8 mouse cellular contexts compared by ENCODE assay signal in the genomic region with DNA sequence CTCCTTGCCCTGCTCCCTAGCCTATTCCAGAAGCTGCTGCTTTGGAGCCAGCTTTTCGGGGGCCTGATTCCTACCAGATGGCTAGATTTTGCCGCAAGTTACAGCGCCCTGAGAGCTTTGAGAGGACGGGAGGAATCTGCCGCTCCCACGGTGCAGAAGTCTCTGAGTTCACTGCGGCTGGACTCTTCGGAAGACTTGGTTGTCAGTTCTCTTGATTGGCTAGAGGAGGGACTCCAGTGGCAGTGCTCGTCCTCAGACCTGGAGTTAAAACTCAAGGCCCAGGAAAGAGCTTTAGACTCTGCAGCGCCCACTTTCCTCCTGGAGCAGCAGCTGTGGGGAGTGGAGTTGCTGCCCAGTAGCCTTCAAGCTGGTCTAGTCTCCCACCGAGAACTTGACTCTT. TPM values are rescaled to one million over a fixed set of nuclear protein-coding genes. Genes with fewer than 3 reads are reported as not detected.
A peak's percentile ranks its signal among the peaks of the same experiment; 100 is the strongest.
DNase-seq lines count a peak whose midpoint lies in the region; ATAC-seq and TF ChIP-seq lines count a peak whose summit lies in the region.

No protein-coding gene starts in this region.

- H3K9me3 ChIP-seq in embryonic facial prominence, embryonic 12.5 days, result no peaks in the 10 kb centered on the region
- no peaks in the 10 kb centered on the region for H3K9me3 ChIP-seq in hindbrain, embryonic 16.5 days (ENCODE audit: control insufficient read depth, low read length)
- H3K9me3 ChIP-seq in liver, embryonic 14.5 days (ENCODE audit: control insufficient read depth, low read length), result no peaks in the 10 kb centered on the region
- H3K9me3 ChIP-seq in stomach, embryonic 14.5 days (ENCODE audit: control insufficient read depth, low read depth, low read length), result no peaks in the 10 kb centered on the region

- peaks cover 46% of the 10 kb centered on the region for H3K4me1 ChIP-seq in embryonic facial prominence, embryonic 12.5 days
- peaks cover 39% of the 10 kb centered on the region for H3K4me1 ChIP-seq in hindbrain, embryonic 16.5 days (ENCODE audit: control insufficient read depth, insufficient read depth, low read depth, low read length)
- H3K4me1 ChIP-seq in liver, embryonic 14.5 days (replicated peaks; ENCODE audit: control insufficient read depth in 2 of 2, insufficient read depth in 2 of 2, low read length in 1 of 2), result peaks cover 20 to 25% of the 10 kb centered on the region in 2 experiments
- peaks cover 6% of the 10 kb centered on the region; the same call in 1 of the 2 replicates for H3K4me1 ChIP-seq in stomach, embryonic 14.5 days (ENCODE audit: control insufficient read depth, insufficient read depth, low read length)

- H3K4me3 ChIP-seq in embryonic facial prominence, embryonic 12.5 days, result peak overlapping the region; percentile 80
- H3K4me3 ChIP-seq in hindbrain, embryonic 16.5 days (ENCODE audit: low read length), result peak overlapping the region; percentile 88
- peak overlapping the region; percentile 88 to 89 for H3K4me3 ChIP-seq in liver, embryonic 14.5 days (ENCODE audit: insufficient read depth in 1 of 2, low read depth in 2 of 2, low read length in 2 of 2)
- peak overlapping the region; percentile 94 for H3K4me3 ChIP-seq in stomach, embryonic 14.5 days (ENCODE audit: low read depth, low read length)

- no peak for ATAC-seq in embryonic facial prominence, embryonic 12.5 days (ENCODE audit: insufficient number of reproducible peaks, insufficient read depth, low FRiP score, low TSS enrichment)
- ATAC-seq in hindbrain, embryonic 16.5 days, result no peak
- ATAC-seq in liver, embryonic 14.5 days (ENCODE audit: insufficient read depth), result no peak
- no peak for ATAC-seq in stomach, embryonic 14.5 days (ENCODE audit: insufficient number of reproducible peaks, insufficient read depth, low FRiP score, low read depth)

- peak; percentile 36 for DNase-seq in cerebellum, adult 11-12 months
- no peak for DNase-seq in cerebellum, postnatal 14 days
- DNase-seq in B cell, adult 2 months, result peak; percentile 29 to 37
- DNase-seq in liver, embryonic 14.5 days (ENCODE audit: low read depth in 3 of 3, low spot score in 3 of 3), result peak in 1 of 3 experiments; percentile 43
- DNase-seq in left cerebral cortex, postnatal 14 days (ENCODE audit: low spot score in 2 of 2), result no peak

- peak overlapping the region; percentile 99 for H3K4me2 ChIP-seq in embryonic facial prominence, embryonic 12.5 days (replicated peaks)
- peak overlapping the region; percentile 88 for H3K4me2 ChIP-seq in hindbrain, embryonic 16.5 days (ENCODE audit: low read length)
- H3K4me2 ChIP-seq in liver, embryonic 14.5 days (ENCODE audit: low read depth), result peak overlapping the region; percentile 79
- peak overlapping the region; percentile 83 for H3K4me2 ChIP-seq in stomach, embryonic 14.5 days (replicated peaks; ENCODE audit: low read depth, low read length)

- peak overlapping the region; percentile 98 for H3K27ac ChIP-seq in embryonic facial prominence, embryonic 12.5 days
- H3K27ac ChIP-seq in hindbrain, embryonic 16.5 days (ENCODE audit: low read depth, low read length), result peak overlapping the region; percentile 96
- peak overlapping the region; percentile 93 for H3K27ac ChIP-seq in liver, embryonic 14.5 days
- H3K27ac ChIP-seq in stomach, embryonic 14.5 days (ENCODE audit: low read length), result peak overlapping the region; percentile 96

- H3K36me3 ChIP-seq in embryonic facial prominence, embryonic 12.5 days, result peaks cover 10% of the 10 kb centered on the region
- 0 out of 2 replicates have a peak, but pooled peaks cover under 1% of the 10 kb centered on the region for H3K36me3 ChIP-seq in hindbrain, embryonic 16.5 days (ENCODE audit: control insufficient read depth, insufficient read depth, low read length)
- H3K36me3 ChIP-seq in liver, embryonic 14.5 days (replicated peaks; ENCODE audit: control insufficient read depth, insufficient read depth, low read depth), result peaks cover 44% of the 10 kb centered on the region
- H3K36me3 ChIP-seq in stomach, embryonic 14.5 days (ENCODE audit: control insufficient read depth, insufficient read depth, low read length), result peaks cover 7% of the 10 kb centered on the region

- H3K27me3 ChIP-seq in embryonic facial prominence, embryonic 12.5 days, result no peaks in the 10 kb centered on the region
- no peaks in the 10 kb centered on the region for H3K27me3 ChIP-seq in hindbrain, embryonic 16.5 days (replicated peaks; ENCODE audit: control insufficient read depth, insufficient read depth, low read length)
- H3K27me3 ChIP-seq in liver, embryonic 14.5 days (ENCODE audit: control insufficient read depth, insufficient read depth, low read length), result no peaks in the 10 kb centered on the region
- H3K27me3 ChIP-seq in stomach, embryonic 14.5 days (ENCODE audit: control insufficient read depth, insufficient read depth, low read length), result no peaks in the 10 kb centered on the region

- no peak for TF ChIP-seq CTCF in liver, embryonic 14.5 days (IDR thresholded peaks at IDR 0.05; ENCODE audit: low read depth)

- intact Hi-C loops in left cerebral cortex, postnatal 14 days (cut with DNase I), result loop anchor here (5.0 to 10.0 kb wide), 2 partner anchors 85 to 483 kb away; a partner anchor contains a TSS

- peak overlapping the region; percentile 90 for H3K9ac ChIP-seq in embryonic facial prominence, embryonic 12.5 days
- peak overlapping the region; percentile 78 for H3K9ac ChIP-seq in hindbrain, embryonic 16.5 days (ENCODE audit: low read depth, low read length)
- H3K9ac ChIP-seq in liver, embryonic 14.5 days (replicated peaks), result peak overlapping the region; percentile 100
- peak overlapping the region; percentile 98 for H3K9ac ChIP-seq in stomach, embryonic 14.5 days (replicated peaks; ENCODE audit: low read depth, low read length)

- TF ChIP-seq EP300 in liver, embryonic 14.5 days (IDR thresholded peaks at IDR 0.05; ENCODE audit: low read depth), result no peak

- whole genome bisulfite sequencing in embryonic facial prominence, embryonic 12.5 days, result under 1% methylated on average over 11 of the region's 11 CpGs
- WGBS in hindbrain, embryonic 16.5 days, result 0% methylated on average over 11 of the region's 11 CpGs
- WGBS in liver, embryonic 14.5 days (ENCODE audit: insufficient replicate concordance), result under 1% methylated on average over 11 of the region's 11 CpGs
- WGBS in stomach, embryonic 14.5 days, result 1% methylated on average over 11 of the region's 11 CpGs

RNA-seq across cellular contexts. Expression of a gene that starts 1.0 kb away (rescaled TPM):
- 40.4 and 45.0 TPM in 2 replicates for polyA plus RNA-seq in embryonic facial prominence, embryonic 12.5 days (2016; fragmentation: Nextera tagmentation; extraction: Ambion mirVana)
- 22.2 and 29.1 TPM in 2 replicates for polyA plus RNA-seq in hindbrain, embryonic 16.5 days (2015; fragmentation: Nextera tagmentation; extraction: Ambion mirVana)
- polyA plus RNA-seq in liver, embryonic 14.5 days (2012; rRNA removed), result 21.3 and 26.9 TPM in 2 replicates
- 33.4 and 40.5 TPM in 2 replicates for polyA plus RNA-seq in liver, embryonic 14.5 days (2014; fragmentation: Nextera tagmentation; extraction: Ambion mirVana)
- 43.2 and 45.4 TPM in 2 replicates for polyA plus RNA-seq in stomach, embryonic 14.5 days (2014; fragmentation: Nextera tagmentation; extraction: Ambion mirVana)
- 10 to 100 TPM; 45.5 to 46.8 TPM for total RNA-seq in left cerebral cortex, postnatal 14 days (2021)

RNA-seq across cellular contexts. Expression of a gene that starts 32.1 kb away (rescaled TPM):
- 4.6 and 5.2 TPM in 2 replicates for polyA plus RNA-seq in embryonic facial prominence, embryonic 12.5 days (2016; fragmentation: Nextera tagmentation; extraction: Ambion mirVana)
- 15.0 TPM in 2 replicates for polyA plus RNA-seq in hindbrain, embryonic 16.5 days (2015; fragmentation: Nextera tagmentation; extraction: Ambion mirVana)
- 2.1 and 2.3 TPM in 2 replicates for polyA plus RNA-seq in liver, embryonic 14.5 days (2012; rRNA removed)
- polyA plus RNA-seq in liver, embryonic 14.5 days (2014; fragmentation: Nextera tagmentation; extraction: Ambion mirVana), result 0.81 and 1.3 TPM in 2 replicates
- polyA plus RNA-seq in stomach, embryonic 14.5 days (2014; fragmentation: Nextera tagmentation; extraction: Ambion mirVana), result 19.8 and 21.7 TPM in 2 replicates
- 10 to 100 TPM; 60.7 to 70.5 TPM for total RNA-seq in left cerebral cortex, postnatal 14 days (2021)

Comparison
In these comparisons a context has a peak if more than half of its experiments do, and no peak if none do; other contexts are left out.
1. DNase-seq: peak in cerebellum, adult 11-12 months (single experiment) and B cell, adult 2 months (2 of 2); none in cerebellum, postnatal 14 days (0 of 2) and left cerebral cortex, postnatal 14 days (0 of 2).
2. Peak in every context shown above with its lines, with median percentiles within 50 percentile points of each other: H3K27ac ChIP-seq, H3K4me2 ChIP-seq, H3K4me3 ChIP-seq and H3K9ac ChIP-seq.